Mouse (Mus musculus) MEL (cell line): Measurements from ENCODE around the gene Zfp398. TPM values are rescaled to one million over a fixed set of nuclear protein-coding genes. Genes with fewer than 3 reads are reported as not detected.

Source experiments
- DNase-seq: peaks from one replicate; pipeline ENCODE4 v3.0.0; 2011; ENCODE audit warnings: low read depth, low spot score
- H3K27ac ChIP-seq: 2 replicates; pipeline ENCODE4 v1.5.1; 2012; ENCODE audit warnings: low read depth, mild to moderate bottlenecking, control low read depth, low read length, moderate library complexity; ENCODE audit not compliant: control insufficient read depth
- H3K27me3 ChIP-seq, 2 experiments: fragments of 150-350 bp in 1 of 2; sonication (generic) in 1 of 2; 2 replicates each; pipeline ENCODE4 v1.6.1; 2012; ENCODE audit warnings: low read length in 2 of 2, mild to moderate bottlenecking in 2 of 2, improper control_type of control experiment in 1 of 2, moderate library complexity in 1 of 2; ENCODE audit not compliant: insufficient read depth in 2 of 2, control insufficient read depth in 1 of 2
- H3K36me3 ChIP-seq, 2 experiments: 2 replicates each; pipeline ENCODE4 v1.6.1; 2012 to 2014; ENCODE audit warnings: low read length in 2 of 2, improper control_type of control experiment in 1 of 2, inconsistent platforms in 1 of 2, mild to moderate bottlenecking in 1 of 2; ENCODE audit not compliant: insufficient read depth in 2 of 2, control insufficient read depth in 1 of 2
- H3K4me1 ChIP-seq, 2 experiments: fragments of 150-350 bp in 1 of 2; sonication (generic) in 1 of 2; 2 replicates each; pipeline ENCODE4 v1.6.1; 2012; ENCODE audit warnings: low read length in 2 of 2, improper control_type of control experiment in 1 of 2, mild to moderate bottlenecking in 1 of 2; ENCODE audit not compliant: insufficient read depth in 2 of 2, control insufficient read depth in 1 of 2
- H3K4me3 ChIP-seq, 2 experiments: fragments of 150-350 bp in 1 of 2; sonication (generic) in 1 of 2; 2 replicates each; pipeline ENCODE4 v1.5.1; 2012; ENCODE audit warnings: low read depth in 2 of 2, low read length in 2 of 2, mild to moderate bottlenecking in 2 of 2, moderate library complexity in 2 of 2, control low read depth in 1 of 2, improper control_type of control experiment in 1 of 2; ENCODE audit not compliant: control insufficient read depth in 1 of 2, insufficient read depth in 1 of 2
- H3K79me2 ChIP-seq: 2 replicates; pipeline ENCODE4 v1.6.1; 2012; ENCODE audit warnings: mild to moderate bottlenecking, low read length, moderate library complexity; ENCODE audit not compliant: control insufficient read depth, poor library complexity, insufficient read depth
- H3K9ac ChIP-seq: 2 replicates; pipeline ENCODE4 v1.6.1; 2012; ENCODE audit warnings: low read depth, mild to moderate bottlenecking, control low read depth, low read length, moderate library complexity; ENCODE audit not compliant: control insufficient read depth, poor library complexity, severe bottlenecking
- H3K9me3 ChIP-seq: fragments of 150-350 bp; sonication (generic); replicated peaks from 2 replicates; pipeline ENCODE4 v1.6.1; 2012; ENCODE audit warnings: mild to moderate bottlenecking, low read length, improper control_type of control experiment, moderate library complexity; ENCODE audit not compliant: insufficient read depth
- CHD1 ChIP-seq: IDR thresholded peaks from 2 replicates; pipeline ENCODE4 v1.6.1; 2012; ENCODE audit warnings: low read depth, mild to moderate bottlenecking, inconsistent platforms, low read length, improper control_type of control experiment
- CHD2 ChIP-seq: IDR thresholded peaks from 2 replicates; pipeline ENCODE4 v1.6.1; 2011; ENCODE audit warnings: low read length, improper control_type of control experiment
- CTCF ChIP-seq, 3 experiments: IDR thresholded peaks in 2 of 3; conservative IDR thresholded peaks in 1 of 3; 2 replicates each; pipeline ENCODE4 v1.5.1; 2011 to 2012; ENCODE audit warnings: low read length in 3 of 3, low read depth in 2 of 3, mild to moderate bottlenecking in 2 of 3, improper control_type of control experiment in 1 of 3, inconsistent platforms in 1 of 3, mixed read lengths in 1 of 3, moderate library complexity in 1 of 3; ENCODE audit not compliant: control insufficient read depth in 1 of 3, insufficient read depth in 1 of 3, poor library complexity in 1 of 3, severe bottlenecking in 1 of 3
- E2F4 ChIP-seq: IDR thresholded peaks from 2 replicates; pipeline ENCODE4 v1.6.1; 2011; ENCODE audit warnings: low read depth, low read length, improper control_type of control experiment, borderline replicate concordance
- ELF1 ChIP-seq: IDR thresholded peaks from 2 replicates; pipeline ENCODE4 v1.6.1; 2014; ENCODE audit warnings: low read depth, mild to moderate bottlenecking, inconsistent platforms, low read length, improper control_type of control experiment, moderate library complexity
- GATA1 ChIP-seq: IDR thresholded peaks from 2 replicates; pipeline ENCODE4 v1.6.1; 2011; ENCODE audit warnings: low read depth, low read length, improper control_type of control experiment
- MAX ChIP-seq: IDR thresholded peaks from 2 replicates; pipeline ENCODE4 v1.6.1; 2011; ENCODE audit warnings: low read length, improper control_type of control experiment
- MAZ ChIP-seq: IDR thresholded peaks from 2 replicates; pipeline ENCODE4 v1.6.1; 2012; ENCODE audit warnings: low read depth, mild to moderate bottlenecking, inconsistent platforms, low read length, improper control_type of control experiment
- POLR2AphosphoS2 ChIP-seq: IDR thresholded peaks from 2 replicates; pipeline ENCODE4 v1.6.1; 2011; ENCODE audit warnings: low read length, improper control_type of control experiment
- RAD21 ChIP-seq: IDR thresholded peaks from 2 replicates; pipeline ENCODE4 v1.6.1; 2011; ENCODE audit warnings: mild to moderate bottlenecking, low read depth, low read length, improper control_type of control experiment
- SIN3A ChIP-seq: IDR thresholded peaks from 2 replicates; pipeline ENCODE4 v1.6.1; 2012; ENCODE audit warnings: low read length, improper control_type of control experiment, inconsistent platforms
- SMC3 ChIP-seq: IDR thresholded peaks from 2 replicates; pipeline ENCODE4 v1.6.1; 2011; ENCODE audit warnings: low read depth, low read length, improper control_type of control experiment
- TBP ChIP-seq: IDR thresholded peaks from 2 replicates; pipeline ENCODE4 v1.8.0; 2011; ENCODE audit warnings: low read depth, low read length, improper control_type of control experiment
- TCF12 ChIP-seq: IDR thresholded peaks from 2 replicates; pipeline ENCODE4 v1.6.1; 2014; ENCODE audit warnings: low read depth, mild to moderate bottlenecking, inconsistent platforms, low read length, improper control_type of control experiment, moderate library complexity
- USF1 ChIP-seq: IDR thresholded peaks from 2 replicates; pipeline ENCODE4 v1.6.1; 2014; ENCODE audit warnings: low read depth, mild to moderate bottlenecking, inconsistent platforms, low read length, improper control_type of control experiment, moderate library complexity
- ZC3H11A ChIP-seq: IDR thresholded peaks from 2 replicates; pipeline ENCODE4 v1.6.1; 2012; ENCODE audit warnings: low read depth, mild to moderate bottlenecking, inconsistent platforms, low read length, improper control_type of control experiment
- ZMIZ1 ChIP-seq: IDR thresholded peaks from 2 replicates; pipeline ENCODE4 v1.6.1; 2012; ENCODE audit warnings: low read depth, mild to moderate bottlenecking, inconsistent platforms, low read length, improper control_type of control experiment, moderate library complexity
- polyA plus RNA-seq, 2 experiments: library from polyadenylated mRNA; stranded (reverse) in 1 of 2; unstranded in 1 of 2; fragments of >175 nt in 1 of 2; fragments of >200 nt in 1 of 2; gene quantifications; 2 replicates each; pipeline versions ENCODE4 v1.2.1 to v1.2.4; 2012; ENCODE audit warnings: low replicate concordance in 2 of 2, low read depth in 1 of 2; ENCODE audit not compliant: insufficient read length in 2 of 2, insufficient read depth in 1 of 2, missing spikeins in 1 of 2
- total RNA-seq: library from RNA; depleted of rRNA; stranded (reverse); fragments of 300-350 nt; gene quantifications from 2 replicates; pipeline ENCODE4 v1.2.3, GENCODE M21; 2012

Gene Zfp398
- total and polyA plus RNA-seq, 3 experiments: 4.7 to 9.5 TPM; not detected in 1

- peak; percentile 41 for DNase-seq
- Histone ChIP-seq H3K79me2 (no peaks in the 10 kb centered on the region), H3K27me3 (no peaks in the 10 kb centered on the region), H3K36me3 (peaks cover 9 to 14% of the 10 kb centered on the region in 2 experiments), H3K9me3 (no peaks in the 10 kb centered on the region), H3K27ac (no peak overlapping the region), H3K9ac (no peak overlapping the region), H3K4me1 (peaks cover 3 to 10% of the 10 kb centered on the region in 2 experiments), H3K4me3 (no peak overlapping the region)
- no peak for TF ChIP-seq CHD1
- TF ChIP-seq CTCF (IDR thresholded peaks at IDR 0.05 in 2 of 3, conservative IDR thresholded peaks at IDR 0.05 in 1 of 3; ENCODE audit: control insufficient read depth in 1 of 3, insufficient read depth in 1 of 3, low read depth in 2 of 3, low read length in 3 of 3, poor library complexity in 1 of 3, severe bottlenecking in 1 of 3): peak in 2 of 3 experiments; percentile 50; a peak in 4 of 6 replicates
- peak; percentile 55 for TF ChIP-seq SMC3
- no peak for TF ChIP-seq CHD2
- no peak for TF ChIP-seq POLR2AphosphoS2
Measured at GRCm38 (mm10) chr6:47794106-47794830, 41.2 kb upstream of the Zfp398 start.

GRCm38 (mm10) chr6:47799079-47799478 lies 36.4 kb upstream of the Zfp398 start:
- no peak for TF ChIP-seq MAZ
- TF ChIP-seq ZMIZ1: no peak
- TF ChIP-seq USF1: no peak
- 0 out of 2 replicates have a peak, but pooled peaks have one; percentile 9 for TF ChIP-seq ZC3H11A
- peak; percentile 28 for TF ChIP-seq RAD21
- peak; percentile 74 for TF ChIP-seq SMC3
- no peak for TF ChIP-seq E2F4
- peak; percentile 33; the same call in 1 of the 2 replicates for TF ChIP-seq SIN3A
- no peak for TF ChIP-seq TBP
- TF ChIP-seq ELF1: no peak
- no peak for TF ChIP-seq CHD2
- no peak for TF ChIP-seq POLR2AphosphoS2
- TF ChIP-seq CTCF (IDR thresholded peaks at IDR 0.05 in 2 of 3, conservative IDR thresholded peaks at IDR 0.05 in 1 of 3; ENCODE audit: control insufficient read depth in 1 of 3, insufficient read depth in 1 of 3, low read depth in 2 of 3, low read length in 3 of 3, poor library complexity in 1 of 3, severe bottlenecking in 1 of 3): peak; percentile 63 to 78 (median 77)
- no peak for TF ChIP-seq MAX
- no peak for TF ChIP-seq TCF12
- TF ChIP-seq GATA1: no peak
- TF ChIP-seq, all 39 proteins: peak for 5
- H3K27ac ChIP-seq: no peak overlapping the region
- no peaks in the 10 kb centered on the region for H3K27me3 ChIP-seq
- H3K4me3 ChIP-seq: no peak overlapping the region
- peak; percentile 78 for DNase-seq
- H3K79me2 ChIP-seq: no peaks in the 10 kb centered on the region
- H3K36me3 ChIP-seq: peaks cover 0 to 24% of the 10 kb centered on the region in 2 experiments; a peak in 2 of 4 replicates
- H3K9ac ChIP-seq: no peak overlapping the region
- H3K4me1 ChIP-seq: no peaks in the 10 kb centered on the region
- H3K9me3 ChIP-seq: no peaks in the 10 kb centered on the region
